Mouse (Mus musculus) G1E (cell line): ENCODE measurements around the gene Kcnh5. TPM values are rescaled to one million over a fixed set of nuclear protein-coding genes. Genes with fewer than 3 reads are reported as not detected.

Experiments
- ATAC-seq: 2 replicates; pipeline ENCODE4 v1.8.0; 2016; ENCODE audit warnings: mild to moderate bottlenecking; ENCODE audit not compliant: insufficient number of reproducible peaks, poor library complexity, low FRiP score, severe bottlenecking; ENCODE audit errors: extremely low read depth
- DNase-seq: peaks from one replicate; pipeline ENCODE4 v3.0.0; 2012; ENCODE audit warnings: low spot score
- H3K27me3 ChIP-seq: 2 replicates; pipeline ENCODE4 v1.6.1; 2012; ENCODE audit warnings: mild to moderate bottlenecking, low read length, inconsistent platforms; ENCODE audit not compliant: insufficient read depth
- H3K36me3 ChIP-seq: replicated peaks from 2 replicates; pipeline ENCODE3; 2012; ENCODE audit warnings: mild to moderate bottlenecking, inconsistent platforms
- H3K4me1 ChIP-seq: 2 replicates; pipeline ENCODE4 v1.6.1; 2012; ENCODE audit warnings: low read depth, low read length, inconsistent platforms, mixed read lengths; ENCODE audit not compliant: insufficient read depth
- H3K4me3 ChIP-seq: 2 replicates; pipeline ENCODE4 v1.5.1; 2012; ENCODE audit warnings: low read depth, mild to moderate bottlenecking, inconsistent platforms, low read length, moderate library complexity, mixed read lengths
- H3K9me3 ChIP-seq: replicated peaks from 2 replicates; pipeline ENCODE4 v1.6.1; 2012; ENCODE audit warnings: inconsistent platforms
- CTCF ChIP-seq: IDR thresholded peaks from 2 replicates; pipeline ENCODE4 v1.5.1; 2012; ENCODE audit warnings: low read depth, low read length, inconsistent platforms, mixed read lengths
- GATA1 ChIP-seq: IDR thresholded peaks from 2 replicates; pipeline ENCODE4 v1.6.1; 2012; ENCODE audit warnings: borderline replicate concordance, low read length, inconsistent platforms, mixed read lengths
- GATA2 ChIP-seq: IDR thresholded peaks from 2 replicates; pipeline ENCODE4 v1.6.1; 2012; ENCODE audit warnings: low read depth, low read length, inconsistent platforms, borderline replicate concordance
- POLR2AphosphoS5 ChIP-seq: IDR thresholded peaks from 2 replicates; pipeline ENCODE4 v1.6.1; 2012; ENCODE audit warnings: low read depth, low read length, inconsistent platforms; ENCODE audit not compliant: insufficient replicate concordance
- TAL1 ChIP-seq: conservative IDR thresholded peaks from 2 replicates; pipeline ENCODE4 v1.6.1; 2012; ENCODE audit warnings: low read depth, low read length, inconsistent platforms, mixed read lengths
- polyA plus RNA-seq: library from polyadenylated mRNA; stranded (reverse); fragments of >175 nt; gene quantifications from 2 replicates; pipeline ENCODE4 v1.2.3, GENCODE M21; 2012
- total RNA-seq, 2 experiments: library from RNA; stranded (forward) in 1 of 2; stranded (reverse) in 1 of 2; fragments of 200-1000 nt in 1 of 2; fragments of >200 nt in 1 of 2; fragmentation: Nextera tagmentation in 1 of 2; gene quantifications; 2 replicates each; pipeline ENCODE4 v1.2.3; 2014 to 2017

Gene Kcnh5
- total and polyA plus RNA-seq, 3 experiments, result not detected

DNA sequence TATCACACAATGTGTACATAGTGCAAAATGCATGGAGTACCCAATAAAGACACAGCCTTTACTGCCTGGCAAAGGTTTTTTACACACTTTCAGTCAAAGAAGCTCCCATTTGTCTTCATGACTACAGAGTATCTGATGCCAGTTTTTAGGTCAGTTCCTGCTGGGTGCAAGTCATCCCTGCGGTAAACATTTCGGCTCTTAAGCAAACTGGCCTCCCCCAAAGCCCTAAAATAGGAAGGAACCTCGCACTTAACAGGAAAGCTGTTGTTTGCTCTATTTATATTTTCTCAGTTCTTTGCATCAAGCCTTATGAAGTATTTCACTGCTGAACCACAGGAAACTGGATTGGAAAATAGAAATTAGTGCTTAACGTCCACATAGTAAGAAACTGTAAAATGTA, 207.7 kb downstream of the Kcnh5 start:
- no peaks in the 10 kb centered on the region for H3K9me3 ChIP-seq
- H3K36me3 ChIP-seq, result no peaks in the 10 kb centered on the region
- no peak for ATAC-seq
- no peak for DNase-seq
- no peak overlapping the region for H3K4me3 ChIP-seq
- no peak for TF ChIP-seq CTCF
- TF ChIP-seq GATA2, result no peak
- no peak for TF ChIP-seq POLR2AphosphoS5
- TF ChIP-seq TAL1, result no peak
- TF ChIP-seq GATA1, result no peak
- no peaks in the 10 kb centered on the region for H3K4me1 ChIP-seq
- H3K27me3 ChIP-seq, result no peaks in the 10 kb centered on the region

DNA sequence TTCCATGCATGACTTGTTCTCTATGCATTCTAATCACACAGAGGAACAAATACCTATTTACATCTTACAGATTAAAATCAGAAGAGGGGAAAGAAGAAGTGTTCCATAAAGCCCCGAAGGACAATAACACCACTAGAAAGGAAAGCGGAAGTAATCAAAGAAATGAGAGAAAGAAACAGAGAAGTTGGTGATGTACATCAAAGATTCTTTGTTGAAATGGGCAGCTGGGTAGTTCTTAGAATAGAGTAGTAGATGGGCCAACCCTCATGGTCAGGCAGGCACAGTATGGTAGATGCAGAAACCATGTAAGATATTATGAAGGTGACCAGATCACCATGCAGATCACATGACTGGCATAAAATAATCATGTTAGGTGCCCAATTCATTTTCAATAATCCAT, 210.9 kb downstream of the Kcnh5 start:
- H3K4me3 ChIP-seq, result no peak overlapping the region
- TF ChIP-seq GATA2 (no peak), POLR2AphosphoS5 (no peak), GATA1 (no peak), TAL1 (no peak), CTCF (no peak)
- no peaks in the 10 kb centered on the region for H3K9me3 ChIP-seq
- H3K4me1 ChIP-seq, result no peaks in the 10 kb centered on the region
- no peaks in the 10 kb centered on the region for H3K36me3 ChIP-seq
- no peak for ATAC-seq
- DNase-seq, result no peak
- H3K27me3 ChIP-seq, result no peaks in the 10 kb centered on the region

DNA sequence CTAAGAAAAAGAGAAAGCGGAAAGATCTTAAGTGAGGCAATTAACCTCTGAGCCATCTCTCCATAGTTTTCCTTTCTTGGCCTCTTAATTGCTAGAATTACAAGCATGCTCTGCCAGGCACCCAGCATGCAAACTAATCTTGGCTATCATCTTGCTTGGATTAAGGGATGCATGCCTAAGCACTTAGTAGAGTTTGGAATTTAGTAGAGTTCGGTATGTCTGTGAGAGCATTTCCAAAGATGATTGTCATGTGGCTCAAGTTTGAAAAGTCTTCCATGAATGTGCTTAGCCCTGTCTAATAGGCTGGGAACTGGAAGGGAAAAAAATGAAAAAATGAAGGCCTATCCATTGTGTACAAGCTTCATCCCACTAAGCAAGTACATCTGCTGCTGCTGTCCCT, 224.5 kb downstream of the Kcnh5 start:
- Histone ChIP-seq H3K9me3 (no peaks in the 10 kb centered on the region), H3K4me3 (no peak overlapping the region), H3K27me3 (no peaks in the 10 kb centered on the region), H3K4me1 (no peaks in the 10 kb centered on the region), H3K36me3 (no peaks in the 10 kb centered on the region)
- ATAC-seq (no peak), DNase-seq (no peak)
- no peak for TF ChIP-seq GATA2
- TF ChIP-seq CTCF, result no peak

DNA sequence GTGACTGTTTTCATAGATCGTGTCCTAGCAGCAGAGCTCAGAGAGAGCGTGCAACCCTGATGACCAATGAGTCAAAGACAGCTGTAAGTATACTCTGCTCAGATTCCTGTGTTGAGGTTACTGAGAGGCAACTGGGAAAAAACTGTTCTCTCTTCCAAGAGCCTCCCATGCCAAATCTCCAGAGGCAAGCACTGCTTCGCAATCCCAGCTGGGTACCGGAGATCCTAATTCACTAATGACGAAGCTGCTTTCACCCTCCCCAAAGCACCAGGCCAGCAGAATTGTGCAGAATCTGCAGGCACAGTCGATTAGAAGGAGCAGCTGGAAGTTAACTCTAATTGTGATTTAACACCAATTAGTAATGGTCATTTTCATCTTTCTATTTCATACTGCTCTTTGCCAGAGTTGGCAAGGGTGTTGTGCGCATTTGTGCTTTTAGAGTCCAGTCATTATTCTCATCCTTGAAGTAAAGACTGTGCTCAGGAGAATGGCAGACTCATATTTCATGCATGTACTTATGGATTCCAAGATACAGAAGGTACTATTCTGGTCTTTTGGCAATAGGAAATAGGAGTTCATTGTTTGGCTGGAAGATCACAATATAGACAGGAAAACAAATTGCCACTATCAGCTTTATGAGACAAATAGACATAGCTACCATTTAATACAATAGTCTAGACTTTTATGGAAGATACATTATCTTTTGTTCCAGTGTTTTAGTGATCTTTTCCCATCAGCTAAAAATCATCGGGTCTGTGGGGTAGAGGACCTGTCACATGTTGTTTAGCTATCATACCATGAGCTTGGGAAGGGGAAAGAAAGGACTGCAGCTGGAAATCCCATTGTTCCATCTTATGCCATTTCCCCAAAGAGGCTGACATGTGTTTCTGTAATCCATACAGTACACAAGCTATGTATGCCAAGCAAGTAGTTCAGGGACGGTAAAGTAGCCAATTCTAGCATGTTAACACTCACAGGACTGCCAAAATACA, 225.7 kb downstream of the Kcnh5 start:
- Histone ChIP-seq H3K27me3 (no peaks in the 10 kb centered on the region), H3K36me3 (no peaks in the 10 kb centered on the region), H3K4me3 (no peak overlapping the region), H3K4me1 (no peaks in the 10 kb centered on the region), H3K9me3 (no peaks in the 10 kb centered on the region)
- ATAC-seq (no peak), DNase-seq (no peak)
- no peak for TF ChIP-seq GATA1
- TF ChIP-seq CTCF, result no peak
- no peak for TF ChIP-seq GATA2
- TF ChIP-seq POLR2AphosphoS5, result no peak
- TF ChIP-seq TAL1, result no peak

GRCm38 (mm10) chr12:74901331-74901730, 275.8 kb downstream of the Kcnh5 start:
- H3K9me3 ChIP-seq, result no peaks in the 10 kb centered on the region
- DNase-seq, result no peak
- no peaks in the 10 kb centered on the region for H3K36me3 ChIP-seq
- no peak for ATAC-seq
- no peaks in the 10 kb centered on the region for H3K27me3 ChIP-seq
- TF ChIP-seq GATA2 (no peak), TAL1 (no peak), CTCF (no peak), POLR2AphosphoS5 (no peak), GATA1 (no peak)
- H3K4me3 ChIP-seq, result no peak overlapping the region
- no peaks in the 10 kb centered on the region for H3K4me1 ChIP-seq

DNA sequence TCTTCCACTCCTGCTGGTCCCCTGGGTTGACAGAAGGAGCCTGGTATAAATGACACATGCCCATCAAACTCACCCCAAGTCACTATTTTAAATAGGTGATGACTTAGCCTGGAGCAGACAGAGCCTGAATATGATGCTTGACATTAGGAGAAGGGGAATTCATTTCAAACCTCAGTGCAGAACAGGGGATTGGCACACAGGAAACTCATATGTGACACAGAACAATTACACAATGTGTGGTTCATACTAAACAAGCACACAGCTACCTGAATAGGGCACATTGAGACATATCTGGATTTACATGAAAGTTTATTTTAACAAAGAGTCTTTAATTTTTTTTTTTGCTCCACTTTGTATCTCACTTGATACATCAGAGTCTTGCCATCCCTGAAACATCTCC, 276.4 kb downstream of the Kcnh5 start:
- ATAC-seq (no peak), DNase-seq (no peak)
- Histone ChIP-seq H3K36me3 (no peaks in the 10 kb centered on the region), H3K4me3 (no peak overlapping the region), H3K9me3 (no peaks in the 10 kb centered on the region), H3K27me3 (no peaks in the 10 kb centered on the region), H3K4me1 (no peaks in the 10 kb centered on the region)
- TF ChIP-seq CTCF, result no peak
- TF ChIP-seq GATA2, result no peak
- no peak for TF ChIP-seq GATA1
- no peak for TF ChIP-seq POLR2AphosphoS5
- no peak for TF ChIP-seq TAL1
